Mouse (Mus musculus): ENCODE results near the gene Olfr62.

DNA sequence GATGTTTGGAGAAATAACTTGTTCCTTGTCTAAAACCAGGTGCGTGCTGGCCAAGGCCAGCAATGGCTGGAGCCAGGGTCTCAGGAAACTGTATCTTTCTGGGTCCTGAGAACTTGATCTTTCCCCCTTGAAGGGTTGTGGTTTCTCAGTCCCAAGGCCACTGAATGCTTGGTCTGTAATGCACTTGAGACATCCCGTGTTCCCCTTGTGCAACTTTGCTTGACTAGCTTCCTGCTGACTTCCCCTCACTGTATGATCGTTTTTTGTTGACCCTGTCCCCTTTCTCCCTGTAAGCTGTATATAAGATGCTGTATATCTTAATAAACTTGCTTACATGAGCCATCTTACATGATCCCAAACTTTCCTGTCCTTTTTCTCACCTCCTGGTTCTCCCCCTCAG lies 48.9 kb upstream of the Olfr62 start:
- TF ChIP-seq CTCF (IDR thresholded peaks at IDR 0.05; ENCODE audit: control insufficient read depth, insufficient read depth, insufficient replicate concordance, low read depth, low read length) (no peak), POLR2A (IDR thresholded peaks at IDR 0.05; ENCODE audit: control insufficient read depth, low read depth, low read length) (no peak)

Measured in testis, adult 2 months (tissue).